Mouse (Mus musculus): Measurements from ENCODE around the gene Gm49342.

Gene Gm49342

DNA sequence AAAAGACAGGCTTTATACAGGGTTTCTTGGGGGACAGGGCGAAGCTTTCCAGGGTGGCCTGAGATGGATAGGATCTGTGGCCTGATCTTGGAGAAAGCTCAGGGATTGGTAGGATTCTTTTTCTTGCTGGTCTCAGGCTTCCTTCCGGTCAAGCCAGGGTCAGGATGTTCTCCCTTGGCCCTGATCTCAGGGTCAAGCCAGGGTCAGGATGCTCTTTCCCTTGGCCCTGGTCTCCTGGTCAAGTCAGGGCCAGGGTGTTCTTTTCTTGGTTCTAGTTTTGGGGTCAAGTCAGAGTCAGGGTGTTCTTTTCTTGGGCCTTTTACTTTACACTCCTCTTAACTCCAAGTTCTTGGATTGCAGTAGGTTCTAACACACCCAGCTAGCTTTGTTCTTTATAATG is 43.4 kb downstream of the Gm49342 start:
- DNase-seq: no peak

GRCm38 (mm10) chr14:50991037-50991436 is 46.7 kb downstream of the Gm49342 start:
- DNase-seq: no peak

DNA sequence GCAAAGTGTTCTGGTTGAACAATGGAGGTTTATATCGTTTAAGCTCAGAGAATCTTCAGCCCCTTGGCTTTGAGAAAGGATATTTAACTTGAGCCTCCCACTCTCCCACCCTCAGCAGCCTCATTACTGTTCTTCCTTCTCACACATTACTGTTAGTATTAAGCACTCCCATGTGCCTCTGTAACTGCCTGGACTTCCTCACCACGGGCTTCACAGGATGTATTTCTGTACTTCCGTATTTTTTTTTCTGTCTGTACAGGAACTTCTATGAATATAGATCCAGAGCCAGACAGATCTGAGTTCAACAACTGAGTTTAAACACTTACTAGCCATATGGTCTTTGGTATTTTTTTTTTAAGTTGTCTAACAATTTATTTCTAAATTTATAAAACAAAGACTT is 52.8 kb downstream of the Gm49342 start:
- DNase-seq: no peak

GRCm38 (mm10) chr14:50997999-50998666 is 53.8 kb downstream of the Gm49342 start:
- DNase-seq: no peak

- DNase-seq: no peak
Measured at GRCm38 (mm10) chr14:51007152-51007801, 63.0 kb downstream of the Gm49342 start, which contains the start of gene Rnase10. Rnase10 (plus strand) TSS chr14:51007751.

DNA sequence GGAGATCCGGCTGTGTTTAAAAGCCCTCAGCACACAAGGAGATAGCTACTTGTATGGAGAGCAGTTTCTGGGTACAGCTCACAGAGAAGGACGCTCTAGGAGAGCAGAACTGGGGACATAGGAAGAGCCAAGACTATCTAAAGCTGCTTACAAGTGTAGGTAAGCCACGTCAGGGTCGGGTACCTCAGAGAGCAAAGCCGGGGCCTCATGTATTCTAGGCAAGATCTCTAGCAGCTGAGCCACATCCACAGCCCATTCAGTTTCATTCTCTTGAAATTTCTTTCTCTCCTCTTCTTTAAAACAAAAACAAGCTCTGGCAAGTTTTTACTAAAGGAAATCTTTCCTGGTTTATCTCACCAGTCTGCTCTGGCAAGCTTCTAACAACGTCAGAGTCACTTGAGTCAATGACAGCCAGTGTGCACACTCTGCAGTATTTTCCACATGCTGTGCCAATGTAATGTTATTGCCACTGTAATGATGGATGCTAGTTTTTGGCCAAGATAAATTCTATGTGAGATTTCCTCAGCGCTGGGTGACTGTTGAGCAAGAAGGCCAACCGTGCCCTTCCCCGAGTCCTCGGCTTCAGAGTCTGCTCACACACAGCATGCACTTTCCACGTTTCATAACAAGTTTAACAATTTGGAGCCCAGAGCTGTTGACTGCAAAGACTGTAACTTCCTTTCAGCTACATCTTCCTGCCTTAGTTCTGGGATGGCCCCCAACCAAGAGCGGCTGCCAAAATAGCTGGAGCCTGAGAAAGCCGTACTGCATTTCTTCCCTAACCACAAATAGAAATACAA is 63.8 kb downstream of the Gm49342 start:
- DNase-seq: peak; percentile 36

DNA sequence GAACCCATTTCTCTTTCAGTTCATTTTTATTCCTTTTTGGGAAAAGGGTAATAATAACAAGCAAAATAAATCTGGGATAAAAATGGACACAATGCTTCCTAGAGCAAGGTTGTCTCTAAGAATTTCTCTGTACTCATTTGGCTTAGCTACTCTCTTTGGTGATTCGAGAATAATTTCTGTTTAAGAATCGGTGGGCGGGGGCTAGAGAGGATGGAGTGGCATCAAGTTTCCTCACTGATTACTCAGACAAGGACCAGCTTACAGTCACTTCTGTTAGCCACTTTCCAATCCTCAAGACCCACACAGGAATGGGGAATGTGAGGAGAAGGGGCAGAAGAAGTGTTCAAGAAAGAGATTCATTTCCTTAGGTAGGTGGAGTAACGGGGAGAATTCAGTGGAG is 64.5 kb downstream of the Gm49342 start:
- no peak for DNase-seq

DNA sequence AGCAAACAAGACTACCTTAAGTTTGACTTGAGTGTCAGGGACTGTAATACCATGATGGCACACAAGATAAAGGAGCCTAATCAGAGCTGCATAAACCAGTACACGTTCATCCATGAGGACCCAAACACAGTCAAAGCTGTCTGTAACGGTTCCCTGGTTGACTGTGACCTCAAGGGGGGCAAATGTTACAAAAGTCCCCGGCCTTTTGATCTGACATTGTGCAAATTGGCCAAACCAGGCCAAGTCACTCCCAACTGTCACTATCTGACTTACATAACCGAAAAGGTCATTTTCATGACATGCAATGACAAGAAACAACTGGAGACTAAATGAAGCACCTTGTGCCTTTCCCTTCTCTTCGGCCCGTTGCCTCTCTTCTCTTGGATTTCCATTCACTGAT is 65.3 kb downstream of the Gm49342 start:
- no peak for DNase-seq

Data from right cerebral cortex, adult 18-20 months (tissue).